Mouse (Mus musculus) E14TG2a.4 (cell line): ENCODE data around the gene Cdk16.

Source experiments
- H3K27me3 ChIP-seq: 2 replicates; pipeline ENCODE4 v1.6.1; 2014; ENCODE audit warnings: low read length, control low read depth; ENCODE audit not compliant: insufficient read depth
- H3K36me3 ChIP-seq: 2 replicates; pipeline ENCODE4 v1.6.1; 2014; ENCODE audit warnings: low read length, control low read depth; ENCODE audit not compliant: insufficient read depth
- H3K4me1 ChIP-seq: replicated peaks from 2 replicates; pipeline ENCODE4 v1.6.1; 2014; ENCODE audit warnings: low read depth, low read length, control low read depth
- H3K4me3 ChIP-seq: replicated peaks from 2 replicates; pipeline ENCODE4 v1.5.1; 2014; ENCODE audit warnings: mild to moderate bottlenecking, low read length
- H3K9me3 ChIP-seq: 2 replicates; pipeline ENCODE4 v1.6.1; 2014; ENCODE audit warnings: low read length, control low read depth
- CTCF ChIP-seq: conservative IDR thresholded peaks from 2 replicates; pipeline ENCODE4 v1.5.1; 2014; ENCODE audit warnings: low read length
- NANOG ChIP-seq: IDR thresholded peaks from 2 replicates; pipeline ENCODE4 v1.6.1; 2014; ENCODE audit warnings: borderline replicate concordance, low read length, mixed read lengths
- POU5F1 ChIP-seq: IDR thresholded peaks from 2 replicates; pipeline ENCODE4 v1.6.1; 2014; ENCODE audit warnings: low read length, borderline replicate concordance

The Cdk16 gene

DNA sequence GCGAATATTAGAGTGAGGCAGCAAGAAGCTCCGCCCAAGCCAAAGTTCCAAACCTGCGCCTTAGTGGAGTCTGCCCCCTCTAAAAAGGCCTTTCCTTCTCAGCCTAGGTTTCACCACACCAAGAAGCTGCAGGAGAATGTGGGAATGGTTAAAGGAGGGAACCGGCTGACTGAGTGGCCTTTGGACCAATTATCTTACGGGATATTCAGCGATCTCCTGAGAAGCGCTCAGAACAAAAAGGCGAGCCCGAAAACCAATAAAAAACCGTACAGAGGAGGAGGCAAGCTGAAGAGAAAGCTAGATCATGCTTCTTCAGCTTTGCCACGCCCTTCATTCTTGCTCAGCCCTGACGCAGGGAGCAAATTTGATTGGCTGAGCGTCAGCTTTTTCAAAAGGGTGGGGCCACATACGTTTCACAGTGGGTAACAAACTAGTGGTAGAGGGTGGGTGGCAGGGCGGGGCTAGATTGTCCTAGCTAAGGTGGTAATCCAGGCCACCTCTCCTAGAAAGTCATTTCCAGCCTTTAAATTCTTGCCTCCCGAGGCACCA, at the start of gene Cdk16:
Gene Cdk16 (plus strand): TSS at position 436 of the 549 bp plus-strand sequence.
- no peaks in the 10 kb centered on the region for H3K27me3 ChIP-seq
- no peak for TF ChIP-seq NANOG
- no peak for TF ChIP-seq CTCF
- TF ChIP-seq POU5F1 = no peak

DNA sequence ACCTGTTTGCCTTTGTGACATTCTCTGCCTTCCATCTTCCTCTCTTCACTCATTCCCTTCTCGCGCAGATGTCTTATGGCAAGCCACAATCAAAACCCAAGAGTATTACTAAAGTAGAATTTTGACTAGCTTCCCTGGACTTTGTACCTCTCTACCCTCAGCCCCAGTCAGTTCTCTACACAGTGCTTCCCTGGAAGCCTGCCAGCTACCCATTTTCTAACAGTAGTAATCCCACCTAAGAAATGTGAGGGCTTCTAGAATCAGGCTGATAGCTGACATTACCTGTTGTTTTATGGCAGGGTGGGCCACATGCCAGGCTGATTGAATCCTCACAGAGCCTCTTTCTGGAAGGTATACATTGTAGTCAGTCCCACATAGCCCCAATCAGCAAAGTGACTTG, 49.6 kb upstream of the Cdk16 start:
- H3K27me3 ChIP-seq = no peaks in the 10 kb centered on the region
- TF ChIP-seq POU5F1 (no peak), NANOG (no peak), CTCF (no peak)
- H3K36me3 ChIP-seq = peaks cover 80% of the 10 kb centered on the region
- no peak overlapping the region for H3K4me3 ChIP-seq
- no peaks in the 10 kb centered on the region for H3K9me3 ChIP-seq
- peaks cover 30% of the 10 kb centered on the region for H3K4me1 ChIP-seq

More for the DNA sequence above, at the start of gene Cdk16:
- peaks cover 40% of the 10 kb centered on the region for H3K36me3 ChIP-seq
- H3K4me3 ChIP-seq = peak within 1 kb of the TSS; percentile 85
- no peaks in the 10 kb centered on the region for H3K9me3 ChIP-seq
- H3K4me1 ChIP-seq = peaks cover 33% of the 10 kb centered on the region

DNA sequence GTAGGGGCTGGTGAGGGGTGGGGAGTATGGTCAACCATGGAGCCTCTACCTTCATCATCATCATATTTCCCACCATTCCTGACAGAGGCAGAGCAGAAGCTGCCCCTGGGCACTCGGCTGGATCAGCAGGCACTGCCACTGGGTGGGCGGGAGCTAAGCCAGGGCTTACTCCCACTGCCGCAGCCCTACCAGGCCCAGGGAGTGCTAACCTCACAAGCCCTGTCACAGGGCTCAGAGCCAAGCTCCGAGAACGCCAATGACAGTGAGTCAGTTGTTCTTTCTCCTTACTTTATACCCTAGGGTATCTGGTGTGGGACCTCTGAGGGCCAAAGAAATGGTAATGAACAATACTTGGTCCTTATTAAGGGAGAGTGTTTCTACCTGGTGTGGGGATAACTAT, 43.0 kb upstream of the Cdk16 start:
- peaks cover 16% of the 10 kb centered on the region for H3K4me1 ChIP-seq
- TF ChIP-seq POU5F1 (no peak), NANOG (no peak), CTCF (no peak)
- H3K27me3 ChIP-seq = no peaks in the 10 kb centered on the region
- peaks cover 98% of the 10 kb centered on the region for H3K36me3 ChIP-seq
- H3K4me3 ChIP-seq = no peak overlapping the region
- no peaks in the 10 kb centered on the region for H3K9me3 ChIP-seq

DNA sequence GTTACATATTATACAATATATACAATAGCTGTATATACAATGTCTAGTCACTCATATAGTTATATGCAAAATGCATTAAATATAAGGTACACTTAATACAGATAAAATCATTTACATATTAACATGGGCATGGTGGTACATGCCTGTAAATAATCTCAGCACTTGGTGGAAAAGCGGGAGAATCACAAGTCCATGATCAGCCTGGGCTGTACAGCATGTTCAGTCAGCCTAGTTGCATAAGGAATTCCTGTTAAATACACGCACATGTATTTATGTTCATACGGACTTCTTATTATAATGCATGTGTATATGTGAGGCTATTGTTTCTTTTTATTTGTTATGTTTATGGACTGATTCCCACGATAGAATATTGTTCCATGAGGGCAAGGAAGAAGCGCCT, 30.2 kb upstream of the Cdk16 start:
- Histone ChIP-seq H3K9me3 (no peaks in the 10 kb centered on the region), H3K36me3 (0 out of 2 replicates have a peak, but pooled peaks cover 5% of the 10 kb centered on the region), H3K4me1 (peaks cover 21% of the 10 kb centered on the region), H3K27me3 (no peaks in the 10 kb centered on the region), H3K4me3 (peak overlapping the region; percentile 85)
- TF ChIP-seq POU5F1 = no peak
- TF ChIP-seq CTCF = no peak
- TF ChIP-seq NANOG = no peak

DNA sequence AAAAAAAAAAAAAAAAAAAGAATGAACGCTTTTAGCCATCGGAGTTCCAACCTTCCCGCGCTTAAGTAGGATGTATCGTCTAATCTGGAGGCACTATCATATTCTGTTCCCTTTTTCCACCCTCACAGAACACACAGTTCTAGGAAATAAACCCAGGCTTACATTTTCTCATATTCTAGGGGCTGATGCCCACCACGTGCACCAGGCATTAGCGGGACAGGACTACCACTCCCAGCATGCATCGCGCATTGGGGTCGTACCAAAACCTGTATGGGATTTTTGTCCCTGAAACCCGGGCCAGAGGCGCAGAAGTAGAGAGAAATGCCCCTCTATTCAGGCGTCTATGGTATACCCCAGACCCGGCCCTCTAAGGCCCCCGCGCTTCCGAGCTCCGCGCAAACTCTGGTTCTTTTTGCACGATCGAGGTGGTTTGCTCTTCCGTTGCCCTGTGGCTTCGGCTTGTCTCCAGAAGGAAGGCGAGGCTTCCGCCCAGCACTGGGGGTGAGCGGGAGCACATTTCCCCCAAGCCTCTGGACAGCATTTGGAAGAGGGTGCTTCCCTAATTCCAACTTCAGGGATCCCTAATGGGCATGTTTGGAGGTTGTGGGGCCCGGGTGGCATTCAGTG, 29.6 kb upstream of the Cdk16 start, which contains the start of gene Uba1:
Gene Uba1 (plus strand): TSS at position 301 of the 627 bp plus-strand sequence.
- Histone ChIP-seq H3K27me3 (no peaks in the 10 kb centered on the region), H3K4me3 (peak within 1 kb of the TSS; percentile 85), H3K36me3 (0 out of 2 replicates have a peak, but pooled peaks cover 5% of the 10 kb centered on the region), H3K9me3 (no peaks in the 10 kb centered on the region), H3K4me1 (peaks cover 21% of the 10 kb centered on the region)
- no peak for TF ChIP-seq NANOG
- no peak for TF ChIP-seq POU5F1
- TF ChIP-seq CTCF = no peak

DNA sequence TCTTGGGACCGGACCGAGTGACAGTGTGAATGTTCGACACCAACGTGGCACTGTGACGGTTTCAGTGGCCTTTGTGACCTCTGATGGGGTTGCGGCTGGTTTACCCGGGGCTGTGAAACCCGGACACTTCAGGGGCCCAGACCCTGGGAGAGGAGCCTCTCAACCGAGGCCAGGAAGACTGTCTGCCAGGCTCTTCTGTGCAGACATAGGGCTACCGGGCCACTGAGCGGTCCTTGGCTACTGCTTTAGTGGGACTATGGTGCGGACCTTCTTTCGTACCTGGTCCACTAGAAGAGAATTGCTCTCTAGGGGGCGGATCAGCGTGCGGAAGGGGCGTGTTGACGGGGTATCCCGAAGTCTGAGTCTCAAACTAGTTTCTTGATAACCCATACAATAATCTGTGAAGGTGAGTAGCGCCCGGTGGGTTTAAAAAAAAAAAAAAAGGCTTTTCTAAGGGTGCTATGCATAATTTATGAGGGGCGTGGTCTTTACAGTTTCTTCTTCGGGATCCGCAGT, 28.8 kb upstream of the Cdk16 start:
- Histone ChIP-seq H3K4me1 (peaks cover 26% of the 10 kb centered on the region), H3K9me3 (no peaks in the 10 kb centered on the region), H3K27me3 (no peaks in the 10 kb centered on the region), H3K36me3 (0 out of 2 replicates have a peak, but pooled peaks cover 5% of the 10 kb centered on the region), H3K4me3 (peak overlapping the region; percentile 85)
- TF ChIP-seq CTCF = no peak
- TF ChIP-seq POU5F1 = no peak
- no peak for TF ChIP-seq NANOG

DNA sequence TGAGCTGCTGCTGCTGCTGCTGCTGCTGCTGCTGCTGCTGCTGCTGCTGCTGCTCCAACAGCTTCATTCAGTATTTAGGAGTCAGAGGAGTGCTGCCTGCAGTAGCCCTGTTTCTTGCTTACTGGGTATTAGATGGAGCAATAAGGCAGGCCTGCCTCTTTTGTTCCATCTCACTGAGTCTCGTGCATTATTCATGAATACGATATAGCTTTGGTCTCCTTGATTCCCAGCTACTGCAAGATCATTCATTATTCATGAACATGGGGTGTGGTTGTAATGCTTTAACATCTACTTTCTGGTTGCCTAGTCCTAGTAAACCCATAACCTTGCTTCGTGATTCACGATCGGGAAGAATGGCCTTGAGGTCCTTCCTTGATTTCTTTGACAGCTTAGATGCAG, 25.4 kb upstream of the Cdk16 start:
- Histone ChIP-seq H3K9me3 (no peaks in the 10 kb centered on the region), H3K4me3 (no peak overlapping the region), H3K27me3 (no peaks in the 10 kb centered on the region), H3K4me1 (peaks cover 39% of the 10 kb centered on the region), H3K36me3 (peaks cover 37% of the 10 kb centered on the region)
- TF ChIP-seq CTCF = no peak
- no peak for TF ChIP-seq NANOG
- no peak for TF ChIP-seq POU5F1

DNA sequence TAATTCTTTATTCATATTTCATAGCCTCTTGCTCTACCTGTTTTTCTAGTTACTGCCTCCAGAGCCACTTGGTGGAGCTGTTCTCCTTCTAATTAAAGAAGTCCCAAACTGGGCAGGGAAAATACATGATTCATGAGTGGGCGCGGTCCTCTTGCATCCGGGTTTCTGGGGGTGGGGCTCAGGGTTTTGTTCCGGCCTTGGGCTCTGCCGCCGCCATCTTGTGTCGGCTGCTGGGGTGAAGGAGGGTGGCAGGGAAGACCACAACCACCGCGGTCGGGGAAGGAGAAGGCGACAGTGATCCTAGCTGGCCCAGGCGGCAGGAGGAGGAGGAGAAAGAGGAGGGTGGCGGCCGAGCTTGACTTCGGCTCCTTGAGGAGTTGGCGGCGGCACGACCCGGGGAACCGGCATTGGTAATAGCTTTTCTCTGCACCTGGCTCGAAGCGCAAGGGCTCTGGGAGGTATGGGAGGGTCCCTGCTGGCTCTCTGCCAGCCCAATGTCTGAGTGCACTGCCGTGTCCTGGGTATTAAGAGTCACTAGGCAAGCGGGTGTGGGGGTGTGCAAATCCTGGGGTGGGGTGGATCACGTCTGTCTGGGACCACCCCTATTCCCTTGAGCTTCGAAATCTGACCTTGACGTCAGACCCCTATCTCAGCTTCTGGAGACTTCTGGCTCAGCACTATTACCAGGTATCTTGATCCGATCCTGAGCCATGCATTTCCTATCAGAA, 24.9 kb upstream of the Cdk16 start:
- no peaks in the 10 kb centered on the region for H3K9me3 ChIP-seq
- TF ChIP-seq POU5F1 = no peak
- TF ChIP-seq CTCF = peak; percentile 23; the same call in 1 of the 2 replicates

More for the DNA sequence above, 24.9 kb upstream of the Cdk16 start:
- no peaks in the 10 kb centered on the region for H3K27me3 ChIP-seq
- H3K4me3 ChIP-seq = peak overlapping the region; percentile 85
- peaks cover 42% of the 10 kb centered on the region for H3K36me3 ChIP-seq
- peaks cover 39% of the 10 kb centered on the region for H3K4me1 ChIP-seq
